Mouse (Mus musculus): ENCODE results near the gene Vdac2. TPM values are rescaled to one million over a fixed set of nuclear protein-coding genes. Genes with fewer than 3 reads are reported as not detected.

Gene Vdac2
- polyA plus RNA-seq, 2 experiments, result 80.9 to 126 TPM

DNA sequence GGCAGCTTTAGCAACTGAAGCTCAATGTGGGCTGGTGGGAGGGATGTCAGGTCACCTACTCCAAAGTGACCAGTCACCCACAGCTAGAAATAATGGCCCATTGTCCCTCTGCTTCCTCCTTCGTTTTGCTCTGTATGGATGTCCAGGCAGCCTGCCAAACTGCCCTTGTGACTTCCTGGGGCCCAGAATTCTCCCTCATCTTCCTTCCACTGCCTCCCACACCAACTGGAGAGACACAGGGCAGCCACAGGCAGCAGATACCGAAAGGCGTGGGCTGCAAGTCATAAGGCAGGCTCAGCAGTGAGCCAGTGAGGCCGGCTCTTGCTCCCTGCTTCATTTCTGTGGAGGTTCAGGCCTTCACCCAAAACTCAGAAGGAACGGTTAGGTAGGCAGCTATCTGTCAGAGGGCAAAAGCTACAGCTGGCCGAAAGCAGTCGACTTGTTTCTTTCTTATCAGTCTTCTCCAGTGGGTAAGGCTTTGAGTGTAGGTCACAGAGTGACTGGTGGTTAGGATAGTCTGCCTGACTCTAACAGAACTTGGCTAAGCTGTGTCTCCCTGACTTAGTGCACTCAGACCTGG, 2.2 kb upstream of the Vdac2 start:
- peak overlapping the region; percentile 89 for H3K27ac ChIP-seq
- H3K9me3 ChIP-seq (ENCODE audit: control insufficient read depth, low read length), result no peaks in the 10 kb centered on the region
- peak; percentile 73 to 77 (median 75) for DNase-seq (ENCODE audit: low read depth in 3 of 3, low spot score in 3 of 3)
- peak; percentile 95 for ATAC-seq (ENCODE audit: insufficient read depth)
- TF ChIP-seq CTCF (IDR thresholded peaks at IDR 0.05; ENCODE audit: low read depth) (no peak), EP300 (IDR thresholded peaks at IDR 0.05; ENCODE audit: low read depth) (peak; percentile 90)
- no peak overlapping the region for H3K4me3 ChIP-seq (ENCODE audit: insufficient read depth in 1 of 2, low read depth in 2 of 2, low read length in 2 of 2)
- H3K36me3 ChIP-seq (replicated peaks; ENCODE audit: control insufficient read depth, insufficient read depth, low read depth), result no peaks in the 10 kb centered on the region
- peaks cover 19 to 34% of the 10 kb centered on the region in 2 experiments for H3K4me1 ChIP-seq (replicated peaks; ENCODE audit: control insufficient read depth in 2 of 2, insufficient read depth in 2 of 2, low read length in 1 of 2)
- 3% methylated on average over 7 of the region's 7 CpGs for WGBS (ENCODE audit: insufficient replicate concordance)
- H3K27me3 ChIP-seq (ENCODE audit: control insufficient read depth, insufficient read depth, low read length), result no peaks in the 10 kb centered on the region
- H3K4me2 ChIP-seq (ENCODE audit: low read depth), result peak overlapping the region; percentile 37
- peak overlapping the region; percentile 45 for H3K9ac ChIP-seq (replicated peaks)

- WGBS (ENCODE audit: insufficient replicate concordance), result 65% methylated on average over 7 of the region's 7 CpGs
- H3K4me3 ChIP-seq (ENCODE audit: insufficient read depth in 1 of 2, low read depth in 2 of 2, low read length in 2 of 2), result no peak overlapping the region
- no peak overlapping the region; the same call in 1 of the 2 replicates for H3K9ac ChIP-seq (replicated peaks)
- no peak for ATAC-seq (ENCODE audit: insufficient read depth)
- no peaks in the 10 kb centered on the region for H3K27me3 ChIP-seq (ENCODE audit: control insufficient read depth, insufficient read depth, low read length)
- peak overlapping the region; percentile 89 for H3K27ac ChIP-seq
- DNase-seq (ENCODE audit: low read depth in 3 of 3, low spot score in 3 of 3), result no peak
- TF ChIP-seq CTCF (IDR thresholded peaks at IDR 0.05; ENCODE audit: low read depth) (no peak), EP300 (IDR thresholded peaks at IDR 0.05; ENCODE audit: low read depth) (no peak)
- no peaks in the 10 kb centered on the region for H3K36me3 ChIP-seq (replicated peaks; ENCODE audit: control insufficient read depth, insufficient read depth, low read depth)
- H3K4me1 ChIP-seq (replicated peaks; ENCODE audit: control insufficient read depth in 2 of 2, insufficient read depth in 2 of 2, low read length in 1 of 2), result peaks cover 19 to 34% of the 10 kb centered on the region in 2 experiments
- H3K4me2 ChIP-seq (ENCODE audit: low read depth), result 0 out of 2 replicates have a peak overlapping the region, but pooled peaks have one; percentile 11
- H3K9me3 ChIP-seq (ENCODE audit: control insufficient read depth, low read length), result no peaks in the 10 kb centered on the region
These were observed 1.1 kb upstream of the Vdac2 start for GRCm38 (mm10) chr14:21823897-21824296.

DNA sequence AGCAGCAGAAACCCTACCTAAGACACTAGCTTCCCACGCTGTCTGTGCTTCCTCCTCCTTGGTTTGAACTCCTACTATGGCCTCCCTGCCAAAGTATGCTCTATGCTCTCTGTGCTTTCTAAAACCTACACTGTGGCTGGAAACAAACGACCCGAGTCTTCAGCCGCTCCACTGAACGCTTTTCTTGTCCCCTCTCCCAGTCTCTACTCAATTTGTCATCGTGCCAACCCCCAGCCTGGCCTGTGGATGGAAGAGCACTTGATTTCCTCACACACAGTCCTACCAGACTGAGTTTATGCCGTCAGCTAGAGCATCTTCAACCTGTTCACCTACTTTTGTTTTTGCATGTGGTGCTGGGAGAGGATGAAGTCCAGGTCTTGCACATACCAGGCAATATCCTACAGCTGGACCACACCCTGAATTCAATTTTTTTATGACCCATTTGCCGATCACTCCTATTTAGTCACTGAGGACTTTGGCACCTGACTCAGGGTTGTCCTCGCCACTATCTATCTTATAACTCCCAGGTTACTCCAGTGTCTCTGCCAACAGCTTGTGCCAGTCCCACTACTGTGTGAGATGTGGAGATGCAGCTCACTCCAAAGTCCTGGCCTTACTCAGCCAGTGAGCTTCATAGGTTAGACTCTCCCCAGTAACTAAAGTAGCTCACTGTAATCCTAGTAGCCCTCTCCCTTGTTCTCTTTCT, 901 bp downstream of the Vdac2 start:
- H3K9me3 ChIP-seq (ENCODE audit: control insufficient read depth, low read length), result no peaks in the 10 kb centered on the region
- H3K4me2 ChIP-seq (ENCODE audit: low read depth), result no peak overlapping the region

DNA sequence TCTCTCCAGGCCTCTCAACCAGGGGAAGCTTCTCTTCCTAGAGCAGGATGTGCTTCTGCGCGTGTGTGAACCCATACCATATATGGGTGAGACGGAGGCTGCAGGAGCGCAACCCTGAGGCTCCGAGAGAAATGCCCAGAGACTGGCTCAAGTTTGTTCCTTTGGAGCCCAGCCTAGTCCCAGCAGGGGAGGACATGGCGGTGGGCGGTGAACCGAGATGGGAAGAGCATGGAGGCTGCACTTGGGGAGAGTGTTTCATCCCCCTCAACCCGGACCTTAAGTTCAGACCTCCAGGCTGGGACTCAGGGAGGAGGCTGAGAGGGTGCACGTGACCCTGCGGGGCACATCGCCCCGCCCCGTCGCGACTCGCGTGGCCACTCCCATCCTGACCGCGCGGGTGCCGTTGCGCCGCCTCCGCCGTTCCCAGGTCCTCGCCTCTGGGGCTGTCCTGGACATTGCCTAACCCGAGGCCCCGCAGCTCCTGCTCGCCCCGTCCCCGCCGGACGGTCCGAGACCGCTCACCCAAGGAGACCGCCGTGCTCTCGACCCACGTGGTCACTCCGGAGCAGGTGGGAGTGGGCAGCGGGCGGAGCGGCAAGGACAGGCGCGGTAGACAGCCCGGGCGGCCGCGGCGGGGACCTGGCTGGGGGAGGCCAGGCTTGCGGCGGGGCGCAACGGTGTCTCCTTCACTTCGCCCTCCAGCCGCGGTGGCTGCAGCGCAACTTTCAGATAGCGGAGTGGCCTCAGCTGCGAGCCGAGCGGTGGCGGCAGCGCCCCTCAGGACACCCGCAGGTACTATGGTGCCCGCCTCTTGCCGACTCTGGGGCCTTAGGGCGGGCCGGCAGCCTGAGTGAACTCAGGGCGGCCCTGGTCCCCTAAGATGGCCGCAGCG, 6.1 kb downstream of the Vdac2 start:
- Histone ChIP-seq H3K4me2 (ENCODE audit: low read depth) (peak overlapping the region; percentile 93), H3K27me3 (ENCODE audit: control insufficient read depth, insufficient read depth, low read length) (no peaks in the 10 kb centered on the region), H3K4me1 (replicated peaks; ENCODE audit: control insufficient read depth in 2 of 2, insufficient read depth in 2 of 2, low read length in 1 of 2) (peaks cover 30 to 31% of the 10 kb centered on the region in 2 experiments), H3K4me3 (ENCODE audit: insufficient read depth in 1 of 2, low read depth in 2 of 2, low read length in 2 of 2) (peak overlapping the region; percentile 90 to 97), H3K9ac (replicated peaks) (peak overlapping the region; percentile 94), H3K27ac (peak overlapping the region; percentile 89), H3K36me3 (replicated peaks; ENCODE audit: control insufficient read depth, insufficient read depth, low read depth) (peaks cover 27% of the 10 kb centered on the region), H3K9me3 (ENCODE audit: control insufficient read depth, low read length) (no peaks in the 10 kb centered on the region)
- ATAC-seq (ENCODE audit: insufficient read depth) (peak; percentile 97), DNase-seq (ENCODE audit: low read depth in 3 of 3, low spot score in 3 of 3) (peak; percentile 84 to 85 (median 84))
- peak; percentile 84 for TF ChIP-seq EP300 (IDR thresholded peaks at IDR 0.05; ENCODE audit: low read depth)
- no peak; the same call in 1 of the 2 replicates for TF ChIP-seq CTCF (IDR thresholded peaks at IDR 0.05; ENCODE audit: low read depth)
- under 1% methylated on average over 71 of the region's 73 CpGs for WGBS (ENCODE audit: insufficient replicate concordance)

More for the DNA sequence above, 901 bp downstream of the Vdac2 start:
- H3K27ac ChIP-seq, result no peak overlapping the region
- no peaks in the 10 kb centered on the region for H3K27me3 ChIP-seq (ENCODE audit: control insufficient read depth, insufficient read depth, low read length)
- no peak overlapping the region for H3K9ac ChIP-seq (replicated peaks)
- ATAC-seq (ENCODE audit: insufficient read depth), result no peak
- 71% methylated on average over 9 of the region's 9 CpGs for WGBS (ENCODE audit: insufficient replicate concordance)
- TF ChIP-seq CTCF (IDR thresholded peaks at IDR 0.05; ENCODE audit: low read depth), result no peak
- TF ChIP-seq EP300 (IDR thresholded peaks at IDR 0.05; ENCODE audit: low read depth), result no peak
- H3K36me3 ChIP-seq (replicated peaks; ENCODE audit: control insufficient read depth, insufficient read depth, low read depth), result no peaks in the 10 kb centered on the region
- no peak for DNase-seq (ENCODE audit: low read depth in 3 of 3, low spot score in 3 of 3)
- no peak overlapping the region for H3K4me3 ChIP-seq (ENCODE audit: insufficient read depth in 1 of 2, low read depth in 2 of 2, low read length in 2 of 2)
- peaks cover 34 to 49% of the 10 kb centered on the region in 2 experiments for H3K4me1 ChIP-seq (replicated peaks; ENCODE audit: control insufficient read depth in 2 of 2, insufficient read depth in 2 of 2, low read length in 1 of 2)
